Mouse (Mus musculus) midbrain, embryonic 10.5 days (tissue): ENCODE data around the gene Tnik. TPM values are rescaled to one million over a fixed set of nuclear protein-coding genes. Genes with fewer than 3 reads are reported as not detected.

Source experiments
- DNase-seq: peaks from one replicate; pipeline ENCODE4 v3.0.0-alpha.2; 2017; ENCODE audit warnings: low spot score
- H3K27ac ChIP-seq: fragments of 300-500 bp; sonication (generic); replicated peaks from 2 replicates; pipeline ENCODE4 v1.5.1; 2016; ENCODE audit warnings: mild to moderate bottlenecking
- H3K27me3 ChIP-seq: fragments of 300-500 bp; sonication (generic); 2 replicates; pipeline ENCODE4 v1.6.1; 2016; ENCODE audit warnings: low read depth, mild to moderate bottlenecking; ENCODE audit not compliant: poor library complexity, severe bottlenecking
- H3K36me3 ChIP-seq: fragments of 300-500 bp; sonication (generic); 2 replicates; pipeline ENCODE4 v1.6.1; 2016; ENCODE audit warnings: mild to moderate bottlenecking, moderate library complexity
- H3K4me1 ChIP-seq: fragments of 300-500 bp; sonication (generic); 2 replicates; pipeline ENCODE4 v1.6.1; 2016
- H3K4me3 ChIP-seq: fragments of 300-500 bp; sonication (generic); 2 replicates; pipeline ENCODE4 v1.5.1; 2016; ENCODE audit warnings: mild to moderate bottlenecking, moderate library complexity
- H3K9me3 ChIP-seq: fragments of 300-500 bp; sonication (generic); replicated peaks from 2 replicates; pipeline ENCODE4 v1.6.1; 2016; ENCODE audit warnings: mild to moderate bottlenecking
- WGBS: fragments of 180-500 bp; shearing (Covaris S2); methylation state at CpG from one replicate; pipeline ENCODE4 v1.1.7; 2016; 5-methylcytosine and 5-hydroxymethylcytosine counted together
- microRNA-seq: library from miRNA; unstranded; fragments of <30 nt; microRNA quantifications from one replicate; pipeline ENCODE4, GENCODE M21; 2017
- polyA plus RNA-seq: library from polyadenylated mRNA; unstranded; fragments of >200 nt; fragmentation: Nextera tagmentation; extraction: Ambion mirVana; gene quantifications from 2 replicates; pipeline ENCODE4 v1.2.1, GENCODE M21; 2016

The Tnik gene
- polyA plus RNA-seq, 1 experiment from 2014 or later: 6.6 TPM

DNA sequence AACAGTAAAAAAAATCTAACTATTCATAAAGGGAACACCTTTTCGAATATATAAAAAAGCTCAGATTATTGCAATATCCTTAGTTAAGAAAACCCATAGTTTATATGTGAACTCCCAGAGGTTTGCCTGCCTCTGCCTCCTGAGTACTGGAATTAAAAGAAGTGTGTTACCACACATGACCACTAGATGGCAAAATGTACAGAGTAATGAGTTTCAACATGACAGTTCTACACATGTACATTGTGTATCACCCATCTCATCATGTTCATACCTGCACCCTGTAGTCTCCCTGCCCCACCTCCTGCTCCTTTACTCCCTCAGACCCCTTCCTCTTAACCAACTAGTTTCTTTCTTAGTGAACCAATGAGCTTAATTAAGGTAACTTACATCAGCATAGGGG, 446.7 kb downstream of the Tnik start:
- WGBS: 72% methylated on average over 1 of the region's 1 CpGs
- Histone ChIP-seq H3K27me3 (no peaks in the 10 kb centered on the region), H3K4me3 (no peak overlapping the region), H3K36me3 (no peaks in the 10 kb centered on the region), H3K9me3 (0 out of 2 replicates have a peak, but pooled peaks cover 4% of the 10 kb centered on the region), H3K4me1 (no peaks in the 10 kb centered on the region), H3K27ac (no peak overlapping the region)
- no peak for DNase-seq

- Histone ChIP-seq H3K27me3 (no peaks in the 10 kb centered on the region), H3K9me3 (0 out of 2 replicates have a peak, but pooled peaks cover 4% of the 10 kb centered on the region), H3K27ac (no peak overlapping the region), H3K4me1 (no peaks in the 10 kb centered on the region), H3K4me3 (no peak overlapping the region), H3K36me3 (no peaks in the 10 kb centered on the region)
- no peak for DNase-seq
- WGBS: 84% methylated on average over 7 of the region's 7 CpGs
These were observed 451.1 kb downstream of the Tnik start for GRCm38 (mm10) chr3:28713913-28714698.

GRCm38 (mm10) chr3:28718521-28718920, 455.5 kb downstream of the Tnik start:
- Histone ChIP-seq H3K9me3 (no peaks in the 10 kb centered on the region), H3K4me3 (no peak overlapping the region), H3K4me1 (0 out of 2 replicates have a peak, but pooled peaks cover 2% of the 10 kb centered on the region), H3K27me3 (no peaks in the 10 kb centered on the region), H3K36me3 (no peaks in the 10 kb centered on the region), H3K27ac (no peak overlapping the region)
- DNase-seq: no peak
- WGBS: 92% methylated on average over 2 of the region's 2 CpGs

DNA sequence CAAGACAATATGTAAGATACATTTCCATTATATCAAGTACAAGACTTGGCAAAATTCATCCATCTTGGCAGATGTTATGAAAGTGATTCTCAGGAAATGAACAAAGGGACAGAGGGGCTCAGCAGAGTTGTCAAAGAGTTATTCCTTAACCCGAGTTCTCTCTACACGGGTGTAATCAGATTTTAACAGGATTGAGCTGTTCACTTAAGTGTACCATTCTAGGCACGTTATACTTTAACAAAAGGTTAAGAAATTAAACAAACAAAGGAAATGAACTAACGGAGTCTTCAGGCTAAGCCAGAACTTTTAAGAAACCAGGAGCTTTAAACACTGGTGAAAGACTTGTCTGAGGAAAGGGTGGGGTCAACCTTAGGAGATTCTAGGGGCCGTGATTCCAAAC, 458.2 kb downstream of the Tnik start:
- H3K27me3 ChIP-seq: no peaks in the 10 kb centered on the region
- 0 out of 2 replicates have a peak, but pooled peaks cover 2% of the 10 kb centered on the region for H3K4me1 ChIP-seq
- H3K9me3 ChIP-seq: no peaks in the 10 kb centered on the region
- H3K4me3 ChIP-seq: no peak overlapping the region
- 61% methylated on average over 5 of the region's 5 CpGs for WGBS
- no peaks in the 10 kb centered on the region for H3K36me3 ChIP-seq
- H3K27ac ChIP-seq: no peak overlapping the region
- no peak for DNase-seq

GRCm38 (mm10) chr3:28721838-28722237, 458.8 kb downstream of the Tnik start:
- DNase-seq: no peak
- Histone ChIP-seq H3K4me3 (no peak overlapping the region), H3K9me3 (no peaks in the 10 kb centered on the region), H3K27me3 (no peaks in the 10 kb centered on the region), H3K36me3 (no peaks in the 10 kb centered on the region), H3K27ac (no peak overlapping the region), H3K4me1 (0 out of 2 replicates have a peak, but pooled peaks cover 2% of the 10 kb centered on the region)
- 92% methylated on average over 7 of the region's 7 CpGs for WGBS

GRCm38 (mm10) chr3:28722531-28722930, 459.5 kb downstream of the Tnik start:
- no peak for DNase-seq
- Histone ChIP-seq H3K9me3 (no peaks in the 10 kb centered on the region), H3K4me1 (0 out of 2 replicates have a peak, but pooled peaks cover 2% of the 10 kb centered on the region), H3K36me3 (no peaks in the 10 kb centered on the region), H3K27ac (no peak overlapping the region), H3K27me3 (no peaks in the 10 kb centered on the region), H3K4me3 (no peak overlapping the region)

- Histone ChIP-seq H3K36me3 (no peaks in the 10 kb centered on the region), H3K27me3 (no peaks in the 10 kb centered on the region), H3K4me1 (0 out of 2 replicates have a peak, but pooled peaks cover 2% of the 10 kb centered on the region), H3K27ac (no peak overlapping the region), H3K9me3 (no peaks in the 10 kb centered on the region), H3K4me3 (no peak overlapping the region)
- WGBS: 69% methylated on average over 6 of the region's 6 CpGs
- DNase-seq: no peak
These were observed 460.5 kb downstream of the Tnik start for GRCm38 (mm10) chr3:28723534-28723933.

DNA sequence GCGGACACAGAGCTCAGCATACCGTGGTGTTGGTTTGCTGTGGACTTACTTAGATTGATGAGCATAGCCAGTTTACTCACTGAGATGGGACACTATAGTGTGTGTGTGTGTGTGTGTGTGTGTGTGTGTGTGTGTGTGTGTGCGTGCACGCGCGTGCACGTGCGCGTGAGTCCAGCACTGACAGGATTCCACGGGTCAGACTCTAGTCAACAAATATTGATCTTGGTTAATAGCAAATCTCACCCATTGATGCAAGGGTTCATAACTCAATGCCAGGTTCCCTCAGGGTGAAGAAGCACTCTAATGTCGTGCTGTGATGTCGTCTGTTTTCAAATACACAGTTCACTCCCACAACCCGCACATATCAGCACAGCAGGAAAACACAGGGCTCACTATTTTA, 462.2 kb downstream of the Tnik start:
- Histone ChIP-seq H3K4me1 (0 out of 2 replicates have a peak, but pooled peaks cover 2% of the 10 kb centered on the region), H3K4me3 (no peak overlapping the region), H3K27ac (no peak overlapping the region), H3K36me3 (no peaks in the 10 kb centered on the region), H3K9me3 (no peaks in the 10 kb centered on the region), H3K27me3 (no peaks in the 10 kb centered on the region)
- 94% methylated on average over 13 of the region's 13 CpGs for WGBS
- no peak for DNase-seq

Small RNA genes lying within 50 kb of the gene (microRNA-seq; reads per million reads assigned to microRNA genes)
- gene Mir466q: not detected
